Mouse (Mus musculus): ENCODE data around the gene Klhl29. TPM values are rescaled to one million over a fixed set of nuclear protein-coding genes. Genes with fewer than 3 reads are reported as not detected.

The Klhl29 gene
- polyA plus RNA-seq, 1 experiment from 2014 or later = 0.02 TPM

DNA sequence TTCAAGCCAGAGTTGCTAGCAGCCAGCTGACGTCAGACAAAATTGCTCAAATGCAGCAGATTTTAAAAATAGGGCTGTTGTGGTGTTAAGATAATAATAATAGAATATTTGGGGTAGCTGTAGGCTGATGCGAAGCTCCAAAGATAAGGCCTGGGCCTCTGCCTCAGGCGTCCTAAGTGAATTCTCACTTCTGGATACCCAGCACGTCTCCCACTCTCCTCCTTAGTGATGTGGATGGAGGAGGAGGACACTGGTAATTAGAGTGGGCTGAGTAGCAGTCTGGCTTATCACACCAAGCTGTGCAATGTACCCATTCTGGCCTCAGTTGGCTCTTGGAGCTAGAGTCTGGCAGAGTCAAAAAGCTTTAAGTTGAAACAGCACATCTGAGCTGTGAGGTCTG is 118.3 kb downstream of the Klhl29 start:
- Histone ChIP-seq H3K27me3 (ENCODE audit: control insufficient read depth, insufficient read depth, low read depth, low read length) (no peaks in the 10 kb centered on the region), H3K27ac (ENCODE audit: low read length) (no peak overlapping the region), H3K9ac (ENCODE audit: low read depth, low read length) (no peak overlapping the region), H3K9me3 (replicated peaks; ENCODE audit: control insufficient read depth, low read length) (no peaks in the 10 kb centered on the region), H3K4me1 (ENCODE audit: control insufficient read depth, low read depth, low read length) (no peaks in the 10 kb centered on the region), H3K4me3 (ENCODE audit: low read depth, low read length) (no peak overlapping the region), H3K4me2 (ENCODE audit: low read depth, low read length) (no peak overlapping the region), H3K36me3 (ENCODE audit: control insufficient read depth, insufficient read depth) (no peaks in the 10 kb centered on the region)
- no peak for ATAC-seq (ENCODE audit: low read depth)
- 53% methylated on average over 4 of the region's 4 CpGs for WGBS (ENCODE audit: insufficient replicate concordance)

DNA sequence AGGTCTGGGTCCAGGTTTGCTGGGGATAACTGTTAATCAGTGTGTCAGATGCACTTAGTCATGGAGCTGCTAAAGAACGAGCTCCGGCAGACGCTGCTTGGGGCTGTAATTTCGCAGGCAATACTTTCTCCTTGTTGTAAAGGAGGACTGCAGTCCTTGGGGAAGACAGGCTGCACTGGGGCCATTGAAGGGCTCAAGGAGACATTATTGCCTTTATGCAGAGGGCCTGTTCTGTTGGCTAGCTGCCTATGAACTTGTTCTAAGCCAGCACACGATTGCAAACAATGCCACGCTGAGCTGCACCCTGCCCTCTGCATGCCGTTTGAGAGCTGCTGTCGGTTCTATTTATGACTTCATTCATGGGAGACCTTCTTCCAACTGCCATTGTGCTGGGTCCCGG is 120.4 kb downstream of the Klhl29 start:
- ATAC-seq (ENCODE audit: low read depth) = no peak

DNA sequence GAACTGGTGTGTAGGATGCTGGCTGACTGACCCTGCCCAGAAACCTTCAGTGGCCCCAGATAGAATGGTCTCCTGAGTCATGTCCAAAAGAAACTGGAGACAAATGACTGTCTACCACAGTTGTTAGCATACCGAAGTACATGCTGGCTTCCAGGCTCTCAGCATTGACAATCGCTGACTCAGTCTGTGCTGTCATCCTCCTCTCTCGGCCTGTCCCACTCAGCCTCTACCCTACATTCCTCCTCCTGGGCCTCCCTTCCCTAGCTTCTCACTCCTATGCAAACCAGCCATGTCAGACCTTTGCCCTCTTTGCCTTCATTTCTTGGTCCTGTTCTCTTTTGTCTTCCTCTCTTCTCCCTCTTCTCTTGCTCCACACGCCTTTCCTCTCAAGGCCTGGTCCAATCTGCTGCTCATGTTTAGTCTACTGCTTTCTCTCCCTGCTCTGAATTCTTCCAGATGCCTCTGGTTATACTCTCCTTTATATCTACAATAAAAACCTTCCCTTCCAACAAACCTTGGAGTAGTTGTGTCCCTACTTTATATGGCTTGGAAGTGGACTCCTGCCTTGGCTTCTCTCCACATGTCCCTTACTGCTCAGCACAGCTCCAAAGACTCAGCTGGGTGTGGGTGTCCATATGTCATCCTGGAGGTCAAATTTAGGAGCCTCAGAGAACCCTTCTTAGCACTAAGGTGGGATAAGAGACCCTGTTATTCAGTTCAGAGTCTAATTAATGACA is 121.1 kb downstream of the Klhl29 start:
- Histone ChIP-seq H3K27me3 (ENCODE audit: control insufficient read depth, insufficient read depth, low read depth, low read length) (no peaks in the 10 kb centered on the region), H3K36me3 (ENCODE audit: control insufficient read depth, insufficient read depth) (no peaks in the 10 kb centered on the region), H3K27ac (ENCODE audit: low read length) (no peak overlapping the region), H3K9me3 (replicated peaks; ENCODE audit: control insufficient read depth, low read length) (no peaks in the 10 kb centered on the region), H3K4me2 (ENCODE audit: low read depth, low read length) (no peak overlapping the region), H3K4me1 (ENCODE audit: control insufficient read depth, low read depth, low read length) (no peaks in the 10 kb centered on the region), H3K4me3 (ENCODE audit: low read depth, low read length) (no peak overlapping the region), H3K9ac (ENCODE audit: low read depth, low read length) (no peak overlapping the region)
- WGBS (ENCODE audit: insufficient replicate concordance) = 74% methylated on average over 4 of the region's 4 CpGs
- no peak for ATAC-seq (ENCODE audit: low read depth)

More for the DNA sequence above, 120.4 kb downstream of the Klhl29 start:
- H3K27ac ChIP-seq (ENCODE audit: low read length) = no peak overlapping the region
- 53% methylated on average over 9 of the region's 9 CpGs for WGBS (ENCODE audit: insufficient replicate concordance)
- no peaks in the 10 kb centered on the region for H3K27me3 ChIP-seq (ENCODE audit: control insufficient read depth, insufficient read depth, low read depth, low read length)
- H3K9me3 ChIP-seq (replicated peaks; ENCODE audit: control insufficient read depth, low read length) = no peaks in the 10 kb centered on the region
- no peak overlapping the region for H3K4me3 ChIP-seq (ENCODE audit: low read depth, low read length)
- H3K36me3 ChIP-seq (ENCODE audit: control insufficient read depth, insufficient read depth) = no peaks in the 10 kb centered on the region
- no peak overlapping the region for H3K4me2 ChIP-seq (ENCODE audit: low read depth, low read length)
- no peaks in the 10 kb centered on the region for H3K4me1 ChIP-seq (ENCODE audit: control insufficient read depth, low read depth, low read length)
- H3K9ac ChIP-seq (ENCODE audit: low read depth, low read length) = no peak overlapping the region

DNA sequence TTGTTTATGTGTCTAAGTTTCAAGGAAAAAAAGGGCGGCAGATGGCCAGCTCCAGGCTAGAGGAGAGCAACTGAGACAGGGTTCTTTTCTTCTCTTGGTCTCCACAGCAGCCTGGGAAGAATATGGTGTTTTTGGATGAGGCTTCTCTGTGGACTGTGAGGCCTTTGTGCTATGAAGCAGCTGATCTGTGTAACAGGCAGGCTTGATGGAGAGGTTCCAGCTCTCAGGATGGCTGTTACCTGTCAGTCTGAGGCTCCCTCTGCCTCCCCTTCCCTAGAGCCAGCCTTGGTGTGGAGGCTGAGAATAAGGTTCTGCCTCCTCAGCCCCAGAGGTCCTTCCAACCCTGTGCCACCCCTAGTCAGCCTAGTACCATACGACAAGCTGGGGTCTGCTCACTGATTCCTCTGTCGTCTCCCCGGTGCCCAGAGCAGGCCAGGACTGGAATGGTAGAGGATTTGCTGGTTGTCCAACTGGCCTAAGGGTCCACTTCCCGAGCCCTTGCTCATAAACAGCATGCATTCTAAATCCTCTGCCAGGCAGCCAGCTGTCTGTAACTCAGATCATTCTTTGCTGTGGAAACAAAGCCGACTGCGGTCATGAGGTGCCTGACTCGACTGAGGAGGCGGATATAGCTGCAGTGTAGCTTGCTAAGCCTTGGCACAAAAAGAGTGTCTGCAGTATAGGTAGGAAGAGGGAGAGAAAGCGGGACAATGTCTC is 122.0 kb downstream of the Klhl29 start:
- no peak for ATAC-seq (ENCODE audit: low read depth)
- Histone ChIP-seq H3K4me3 (ENCODE audit: low read depth, low read length) (no peak overlapping the region), H3K9me3 (replicated peaks; ENCODE audit: control insufficient read depth, low read length) (no peaks in the 10 kb centered on the region), H3K36me3 (ENCODE audit: control insufficient read depth, insufficient read depth) (no peaks in the 10 kb centered on the region), H3K4me1 (ENCODE audit: control insufficient read depth, low read depth, low read length) (no peaks in the 10 kb centered on the region), H3K4me2 (ENCODE audit: low read depth, low read length) (no peak overlapping the region), H3K9ac (ENCODE audit: low read depth, low read length) (no peak overlapping the region), H3K27me3 (ENCODE audit: control insufficient read depth, insufficient read depth, low read depth, low read length) (no peaks in the 10 kb centered on the region), H3K27ac (ENCODE audit: low read length) (no peak overlapping the region)
- WGBS (ENCODE audit: insufficient replicate concordance) = 59% methylated on average over 10 of the region's 10 CpGs

GRCm38 (mm10) chr12:5252569-5252968 is 122.9 kb downstream of the Klhl29 start:
- ATAC-seq (ENCODE audit: low read depth) = no peak
- H3K27ac ChIP-seq (ENCODE audit: low read length) = no peak overlapping the region

GRCm38 (mm10) chr12:5250042-5250441 is 125.4 kb downstream of the Klhl29 start:
- Histone ChIP-seq H3K4me1 (ENCODE audit: control insufficient read depth, low read depth, low read length) (no peaks in the 10 kb centered on the region), H3K27ac (ENCODE audit: low read length) (no peak overlapping the region), H3K4me2 (ENCODE audit: low read depth, low read length) (no peak overlapping the region), H3K4me3 (ENCODE audit: low read depth, low read length) (no peak overlapping the region), H3K9ac (ENCODE audit: low read depth, low read length) (no peak overlapping the region), H3K27me3 (ENCODE audit: control insufficient read depth, insufficient read depth, low read depth, low read length) (no peaks in the 10 kb centered on the region), H3K9me3 (replicated peaks; ENCODE audit: control insufficient read depth, low read length) (no peaks in the 10 kb centered on the region), H3K36me3 (ENCODE audit: control insufficient read depth, insufficient read depth) (no peaks in the 10 kb centered on the region)
- 53% methylated on average over 7 of the region's 7 CpGs for WGBS (ENCODE audit: insufficient replicate concordance)
- ATAC-seq (ENCODE audit: low read depth) = no peak

More at GRCm38 (mm10) chr12:5252569-5252968, 122.9 kb downstream of the Klhl29 start:
- 62% methylated on average over 2 of the region's 2 CpGs for WGBS (ENCODE audit: insufficient replicate concordance)
- no peaks in the 10 kb centered on the region for H3K27me3 ChIP-seq (ENCODE audit: control insufficient read depth, insufficient read depth, low read depth, low read length)
- no peaks in the 10 kb centered on the region for H3K4me1 ChIP-seq (ENCODE audit: control insufficient read depth, low read depth, low read length)
- H3K9ac ChIP-seq (ENCODE audit: low read depth, low read length) = no peak overlapping the region
- H3K9me3 ChIP-seq (replicated peaks; ENCODE audit: control insufficient read depth, low read length) = no peaks in the 10 kb centered on the region
- H3K4me3 ChIP-seq (ENCODE audit: low read depth, low read length) = no peak overlapping the region
- H3K4me2 ChIP-seq (ENCODE audit: low read depth, low read length) = no peak overlapping the region
- H3K36me3 ChIP-seq (ENCODE audit: control insufficient read depth, insufficient read depth) = no peaks in the 10 kb centered on the region

DNA sequence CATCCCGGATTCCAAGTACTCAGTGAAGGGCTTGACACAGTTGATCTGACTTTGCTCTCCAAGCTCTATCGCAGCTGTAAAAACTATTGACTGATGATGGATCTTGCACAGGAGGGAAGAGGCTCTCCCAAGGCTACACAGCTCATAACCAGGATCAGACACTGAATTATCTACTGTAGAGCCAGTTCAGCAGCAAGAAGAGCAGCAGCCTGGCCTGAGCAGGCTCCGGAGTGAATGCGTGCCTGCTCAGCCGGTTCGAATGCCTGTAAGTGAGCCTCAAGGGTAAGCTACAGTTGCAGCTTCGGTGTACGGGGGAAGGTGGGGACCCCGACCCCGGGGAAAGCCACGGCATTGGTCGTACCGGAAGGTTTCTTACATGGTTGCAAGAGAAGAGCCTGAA is 126.4 kb downstream of the Klhl29 start:
- no peak overlapping the region for H3K27ac ChIP-seq (ENCODE audit: low read length)
- WGBS (ENCODE audit: insufficient replicate concordance) = 73% methylated on average over 13 of the region's 13 CpGs
- H3K27me3 ChIP-seq (ENCODE audit: control insufficient read depth, insufficient read depth, low read depth, low read length) = no peaks in the 10 kb centered on the region
- no peak overlapping the region for H3K9ac ChIP-seq (ENCODE audit: low read depth, low read length)
- H3K4me1 ChIP-seq (ENCODE audit: control insufficient read depth, low read depth, low read length) = no peaks in the 10 kb centered on the region
- H3K4me2 ChIP-seq (ENCODE audit: low read depth, low read length) = no peak overlapping the region
- no peaks in the 10 kb centered on the region for H3K9me3 ChIP-seq (replicated peaks; ENCODE audit: control insufficient read depth, low read length)
- no peaks in the 10 kb centered on the region for H3K36me3 ChIP-seq (ENCODE audit: control insufficient read depth, insufficient read depth)
- ATAC-seq (ENCODE audit: low read depth) = no peak
- H3K4me3 ChIP-seq (ENCODE audit: low read depth, low read length) = no peak overlapping the region

DNA sequence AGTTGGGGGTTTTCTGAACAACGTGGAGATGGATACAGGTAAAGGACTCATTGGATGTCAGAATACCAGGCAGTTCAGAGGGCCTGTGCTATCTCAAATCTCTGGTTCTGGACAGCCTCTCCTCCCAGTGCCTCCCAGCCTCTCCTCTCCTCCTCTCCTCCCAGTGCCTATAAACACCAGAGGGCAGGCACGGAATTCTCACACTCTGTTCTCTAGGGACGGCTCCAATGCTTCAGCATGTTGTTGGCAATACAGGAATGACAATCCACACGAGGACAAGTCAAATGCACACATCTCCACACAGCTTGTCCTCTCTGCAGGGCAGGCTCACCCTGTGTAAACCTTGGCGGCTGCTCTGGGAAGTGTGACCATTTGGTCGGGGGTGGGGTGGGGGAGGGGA is 128.0 kb downstream of the Klhl29 start:
- Histone ChIP-seq H3K4me2 (ENCODE audit: low read depth, low read length) (no peak overlapping the region), H3K4me1 (ENCODE audit: control insufficient read depth, low read depth, low read length) (no peaks in the 10 kb centered on the region), H3K9me3 (replicated peaks; ENCODE audit: control insufficient read depth, low read length) (no peaks in the 10 kb centered on the region), H3K27ac (ENCODE audit: low read length) (no peak overlapping the region), H3K27me3 (ENCODE audit: control insufficient read depth, insufficient read depth, low read depth, low read length) (no peaks in the 10 kb centered on the region), H3K9ac (ENCODE audit: low read depth, low read length) (no peak overlapping the region), H3K36me3 (ENCODE audit: control insufficient read depth, insufficient read depth) (no peaks in the 10 kb centered on the region), H3K4me3 (ENCODE audit: low read depth, low read length) (no peak overlapping the region)
- no peak for ATAC-seq (ENCODE audit: low read depth)
- 12% methylated on average over 6 of the region's 6 CpGs for WGBS (ENCODE audit: insufficient replicate concordance)

DNA sequence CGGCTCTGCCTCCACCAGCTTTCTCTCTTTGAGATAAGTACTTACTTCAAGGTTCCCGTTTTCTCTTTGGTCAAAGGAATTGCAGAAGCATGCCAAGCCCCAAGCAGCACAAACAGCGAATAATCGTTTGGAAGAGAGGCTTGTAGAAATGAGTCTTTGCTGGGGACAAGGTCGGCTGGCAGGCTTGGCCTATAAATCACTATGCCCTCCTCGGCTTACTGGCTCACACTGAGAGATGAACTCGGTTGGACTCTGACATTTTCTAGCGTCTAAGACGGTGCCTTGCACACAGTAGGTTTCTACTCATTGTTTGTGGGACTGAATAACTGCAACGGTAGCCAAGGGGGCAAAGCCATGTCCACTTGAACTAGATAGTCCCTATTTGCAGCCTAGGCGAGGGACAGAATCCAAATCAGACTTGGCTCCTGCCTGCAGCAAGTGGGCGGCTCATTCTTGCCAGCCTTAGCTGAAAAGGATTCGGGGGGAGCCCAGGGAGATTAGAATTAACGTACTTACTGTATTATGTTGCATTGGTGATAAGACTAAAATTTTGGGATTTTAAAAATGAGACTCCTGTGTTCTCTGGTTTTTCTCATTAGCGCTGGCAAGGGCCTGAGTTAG is 128.7 kb downstream of the Klhl29 start:
- ATAC-seq (ENCODE audit: low read depth) = no peak
- Histone ChIP-seq H3K4me3 (ENCODE audit: low read depth, low read length) (no peak overlapping the region), H3K36me3 (ENCODE audit: control insufficient read depth, insufficient read depth) (no peaks in the 10 kb centered on the region), H3K27me3 (ENCODE audit: control insufficient read depth, insufficient read depth, low read depth, low read length) (no peaks in the 10 kb centered on the region), H3K4me2 (ENCODE audit: low read depth, low read length) (no peak overlapping the region), H3K9ac (ENCODE audit: low read depth, low read length) (no peak overlapping the region), H3K9me3 (replicated peaks; ENCODE audit: control insufficient read depth, low read length) (no peaks in the 10 kb centered on the region), H3K4me1 (ENCODE audit: control insufficient read depth, low read depth, low read length) (no peaks in the 10 kb centered on the region), H3K27ac (ENCODE audit: low read length) (no peak overlapping the region)
- WGBS (ENCODE audit: insufficient replicate concordance) = 56% methylated on average over 15 of the region's 15 CpGs
